Mouse (Mus musculus) MEL-GATA-1-ER (cell line): ENCODE results near the gene Nln.

Experiments
- DNase-seq: peaks from one replicate; pipeline ENCODE4 v3.0.0-alpha.2; 2012; ENCODE audit warnings: low read depth; ENCODE audit errors: extremely low read depth

The Nln gene

GRCm38 (mm10) chr13:104109288-104109815, at the start of gene Nln, which contains the start of gene Sgtb:
Nln (minus strand) TSS chr13:104109614.
Sgtb (plus strand) TSS chr13:104109741.
- DNase-seq = peak; percentile 52

- no peak for DNase-seq
Measured at GRCm38 (mm10) chr13:104155686-104156085, 46.3 kb upstream of the Nln start.

GRCm38 (mm10) chr13:104155106-104155505, 45.7 kb upstream of the Nln start:
- DNase-seq = no peak

- no peak for DNase-seq
Measured at GRCm38 (mm10) chr13:104154180-104154579, 44.8 kb upstream of the Nln start.

- no peak for DNase-seq
Measured at GRCm38 (mm10) chr13:104145646-104146045, 36.2 kb upstream of the Nln start.

- no peak for DNase-seq
Measured at GRCm38 (mm10) chr13:104144871-104145270, 35.5 kb upstream of the Nln start.

GRCm38 (mm10) chr13:104139369-104140209, 30.2 kb upstream of the Nln start:
- peak; percentile 39 for DNase-seq

GRCm38 (mm10) chr13:104134510-104135085, 25.2 kb upstream of the Nln start:
- no peak for DNase-seq

GRCm38 (mm10) chr13:104132561-104132960, 23.1 kb upstream of the Nln start:
- no peak for DNase-seq

- no peak for DNase-seq
Measured at GRCm38 (mm10) chr13:104123662-104124381, 14.4 kb upstream of the Nln start.

GRCm38 (mm10) chr13:104122078-104122840, 12.8 kb upstream of the Nln start:
- DNase-seq = no peak

GRCm38 (mm10) chr13:104114827-104115226, 5.4 kb upstream of the Nln start:
- no peak for DNase-seq

- DNase-seq = peak; percentile 74
Measured at GRCm38 (mm10) chr13:104113782-104114181, 4.4 kb upstream of the Nln start.

- DNase-seq = no peak
Measured at GRCm38 (mm10) chr13:104112266-104112900, 3.0 kb upstream of the Nln start.

- DNase-seq = no peak
Measured at GRCm38 (mm10) chr13:104110526-104110925, 1.1 kb upstream of the Nln start.

- no peak for DNase-seq
Measured at GRCm38 (mm10) chr13:104109816-104110521, 555 bp upstream of the Nln start.

GRCm38 (mm10) chr13:104108651-104109287, 645 bp downstream of the Nln start:
- DNase-seq = peak; percentile 50

GRCm38 (mm10) chr13:104101606-104102235, 7.7 kb downstream of the Nln start:
- DNase-seq = peak; percentile 52

GRCm38 (mm10) chr13:104100416-104100815, 9.0 kb downstream of the Nln start:
- no peak for DNase-seq
